Mouse (Mus musculus) thymus, adult 2 months (tissue): Measurements from ENCODE around the gene Gdf7. TPM values are rescaled to one million over a fixed set of nuclear protein-coding genes. Genes with fewer than 3 reads are reported as not detected.

ENCODE experiments used
- DNase-seq: peaks from one replicate; pipeline ENCODE4 v3.0.0; 2021
- H3K27ac ChIP-seq: fragments of 200-500 bp; 2 replicates; pipeline ENCODE4 v1.5.1; 2012; ENCODE audit warnings: low read length, control low read depth; ENCODE audit not compliant: control insufficient read depth, insufficient read depth
- H3K27me3 ChIP-seq: fragments of 200-500 bp; 2 replicates; pipeline ENCODE4 v1.6.1; 2012; ENCODE audit warnings: mild to moderate bottlenecking, low read length, moderate library complexity, mixed read lengths; ENCODE audit not compliant: control insufficient read depth, insufficient read depth
- H3K36me3 ChIP-seq: fragments of 200-500 bp; 2 replicates; pipeline ENCODE4 v1.6.1; 2012; ENCODE audit warnings: mild to moderate bottlenecking, low read length, moderate library complexity; ENCODE audit not compliant: control insufficient read depth, insufficient read depth
- H3K4me1 ChIP-seq: fragments of 200-500 bp; replicated peaks from 2 replicates; pipeline ENCODE4 v1.6.1; 2012; ENCODE audit warnings: low read length; ENCODE audit not compliant: control insufficient read depth, insufficient read depth
- H3K4me3 ChIP-seq: fragments of 200-500 bp; 2 replicates; pipeline ENCODE4 v1.5.1; 2012; ENCODE audit warnings: mild to moderate bottlenecking, low read length, control low read depth, moderate library complexity; ENCODE audit not compliant: control insufficient read depth, insufficient read depth
- CTCF ChIP-seq: fragments of 200-500 bp; IDR thresholded peaks from 2 replicates; pipeline ENCODE4 v1.5.1; 2012; ENCODE audit warnings: mild to moderate bottlenecking, control low read depth, low read length, moderate library complexity, borderline replicate concordance; ENCODE audit not compliant: control insufficient read depth, poor library complexity, insufficient read depth; ENCODE audit errors: extremely low read depth
- POLR2A ChIP-seq: fragments of 200-500 bp; IDR thresholded peaks from 2 replicates; pipeline ENCODE4 v1.6.1; 2012; ENCODE audit warnings: mild to moderate bottlenecking, low read length, control low read depth, moderate library complexity; ENCODE audit not compliant: control insufficient read depth, poor library complexity, insufficient read depth; ENCODE audit errors: extremely low read depth
- WGBS: fragments of 180-500 bp; shearing (Covaris S2); methylation state at CpG from one replicate; pipeline ENCODE4 v1.1.7; 2018; 5-methylcytosine and 5-hydroxymethylcytosine counted together
- polyA plus RNA-seq: library from polyadenylated mRNA; depleted of rRNA; stranded (reverse); fragments of >200 nt; gene quantifications from 2 replicates; pipeline ENCODE4 v1.2.3, GENCODE M21; 2012

Gene Gdf7
- polyA plus RNA-seq, 1 experiment, result 2.3 TPM

GRCm38 (mm10) chr12:8298361-8299142 is 3.2 kb downstream of the Gdf7 start:
- H3K27ac ChIP-seq, result no peak overlapping the region
- TF ChIP-seq CTCF (no peak), POLR2A (no peak)
- peaks cover 2% of the 10 kb centered on the region for H3K4me1 ChIP-seq
- H3K36me3 ChIP-seq, result no peaks in the 10 kb centered on the region
- WGBS, result 5% methylated on average over 80 of the region's 85 CpGs
- peaks cover 22% of the 10 kb centered on the region; the same call in 1 of the 2 replicates for H3K27me3 ChIP-seq
- H3K4me3 ChIP-seq, result no peak overlapping the region
- DNase-seq, result no peak

GRCm38 (mm10) chr12:8297586-8298214 is 4.1 kb downstream of the Gdf7 start:
- DNase-seq, result no peak
- WGBS, result 16% methylated on average over 34 of the region's 34 CpGs
- Histone ChIP-seq H3K4me1 (peaks cover 2% of the 10 kb centered on the region), H3K27ac (no peak overlapping the region), H3K36me3 (no peaks in the 10 kb centered on the region), H3K4me3 (no peak overlapping the region), H3K27me3 (peaks cover 21% of the 10 kb centered on the region; the same call in 1 of the 2 replicates)
- TF ChIP-seq CTCF, result no peak
- no peak for TF ChIP-seq POLR2A

- TF ChIP-seq POLR2A (no peak), CTCF (no peak)
- no peak for DNase-seq
- H3K27ac ChIP-seq, result no peak overlapping the region
- no peak overlapping the region for H3K4me3 ChIP-seq
- 76% methylated on average over 2 of the region's 2 CpGs for WGBS
- peaks cover 8% of the 10 kb centered on the region; the same call in 1 of the 2 replicates for H3K27me3 ChIP-seq
- H3K4me1 ChIP-seq, result peaks cover 2% of the 10 kb centered on the region
- no peaks in the 10 kb centered on the region for H3K36me3 ChIP-seq
These were observed 5.6 kb downstream of the Gdf7 start for GRCm38 (mm10) chr12:8296154-8296553.

- no peak overlapping the region for H3K4me3 ChIP-seq
- DNase-seq, result no peak
- H3K27ac ChIP-seq, result no peak overlapping the region
- peaks cover 8% of the 10 kb centered on the region; the same call in 1 of the 2 replicates for H3K27me3 ChIP-seq
- no peak for TF ChIP-seq POLR2A
- TF ChIP-seq CTCF, result no peak
- peaks cover 2% of the 10 kb centered on the region for H3K4me1 ChIP-seq
- WGBS, result 5% methylated on average over 6 of the region's 6 CpGs
- no peaks in the 10 kb centered on the region for H3K36me3 ChIP-seq
These were observed 6.3 kb downstream of the Gdf7 start for GRCm38 (mm10) chr12:8295307-8295913.

GRCm38 (mm10) chr12:8291157-8291853 is 10.4 kb downstream of the Gdf7 start:
- 92% methylated on average over 15 of the region's 15 CpGs for WGBS
- no peak for DNase-seq
- no peak overlapping the region for H3K4me3 ChIP-seq
- TF ChIP-seq CTCF (no peak), POLR2A (no peak)
- H3K27ac ChIP-seq, result no peak overlapping the region
- peaks cover 2% of the 10 kb centered on the region; the same call in 1 of the 2 replicates for H3K4me1 ChIP-seq
- H3K27me3 ChIP-seq, result no peaks in the 10 kb centered on the region
- H3K36me3 ChIP-seq, result no peaks in the 10 kb centered on the region

GRCm38 (mm10) chr12:8289499-8289898 is 12.3 kb downstream of the Gdf7 start:
- no peaks in the 10 kb centered on the region for H3K36me3 ChIP-seq

More at GRCm38 (mm10) chr12:8289499-8289898, 12.3 kb downstream of the Gdf7 start:
- H3K27me3 ChIP-seq, result no peaks in the 10 kb centered on the region
- no peak for DNase-seq
- WGBS, result 96% methylated on average over 8 of the region's 8 CpGs
- H3K27ac ChIP-seq, result no peak overlapping the region
- no peaks in the 10 kb centered on the region for H3K4me1 ChIP-seq
- TF ChIP-seq CTCF, result no peak
- TF ChIP-seq POLR2A, result no peak
- no peak overlapping the region for H3K4me3 ChIP-seq
